Mouse (Mus musculus): ENCODE measurements around the gene Pgpep1l.

Gene Pgpep1l

DNA sequence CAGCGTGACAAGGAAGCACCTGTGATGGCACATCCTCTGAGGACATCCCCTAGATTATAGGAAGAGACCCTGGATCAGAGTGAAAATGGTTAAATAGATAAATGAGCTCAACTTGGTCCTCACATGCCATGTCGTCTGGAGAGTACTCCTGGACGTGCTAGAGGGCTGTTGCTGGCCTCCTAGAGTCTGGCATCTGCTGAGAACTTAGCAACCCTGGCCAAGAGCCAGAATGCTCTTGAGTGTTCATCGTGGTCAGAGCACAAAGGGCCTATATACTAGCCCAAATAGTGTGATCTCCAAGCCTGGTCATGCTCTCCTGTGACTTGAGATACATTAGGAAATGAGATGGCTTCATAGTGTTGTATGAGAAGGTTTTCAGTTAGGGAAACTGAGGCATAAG is 53.6 kb downstream of the Pgpep1l start:
- DNase-seq, result peak; percentile 66

DNA sequence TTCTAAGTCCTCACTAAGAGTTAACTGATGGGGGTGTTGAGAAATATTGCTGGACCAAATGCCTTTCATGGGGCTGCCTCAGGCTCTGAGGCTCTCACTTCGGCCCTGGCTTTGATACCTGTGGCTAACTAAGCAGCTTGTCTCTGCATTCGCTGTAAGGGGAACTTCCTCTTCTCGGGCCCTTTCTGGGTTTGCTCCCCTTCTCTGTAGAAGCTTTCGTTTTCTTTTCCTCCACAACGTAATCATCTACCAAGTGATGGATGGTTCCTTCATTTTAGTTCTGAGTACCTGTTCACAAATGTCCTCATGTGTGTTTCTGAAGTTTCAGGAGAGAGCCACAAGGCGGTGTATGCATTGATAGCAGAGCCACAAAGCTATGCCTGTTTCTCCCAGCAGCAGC is 55.0 kb downstream of the Pgpep1l start:
- no peak for DNase-seq

DNA sequence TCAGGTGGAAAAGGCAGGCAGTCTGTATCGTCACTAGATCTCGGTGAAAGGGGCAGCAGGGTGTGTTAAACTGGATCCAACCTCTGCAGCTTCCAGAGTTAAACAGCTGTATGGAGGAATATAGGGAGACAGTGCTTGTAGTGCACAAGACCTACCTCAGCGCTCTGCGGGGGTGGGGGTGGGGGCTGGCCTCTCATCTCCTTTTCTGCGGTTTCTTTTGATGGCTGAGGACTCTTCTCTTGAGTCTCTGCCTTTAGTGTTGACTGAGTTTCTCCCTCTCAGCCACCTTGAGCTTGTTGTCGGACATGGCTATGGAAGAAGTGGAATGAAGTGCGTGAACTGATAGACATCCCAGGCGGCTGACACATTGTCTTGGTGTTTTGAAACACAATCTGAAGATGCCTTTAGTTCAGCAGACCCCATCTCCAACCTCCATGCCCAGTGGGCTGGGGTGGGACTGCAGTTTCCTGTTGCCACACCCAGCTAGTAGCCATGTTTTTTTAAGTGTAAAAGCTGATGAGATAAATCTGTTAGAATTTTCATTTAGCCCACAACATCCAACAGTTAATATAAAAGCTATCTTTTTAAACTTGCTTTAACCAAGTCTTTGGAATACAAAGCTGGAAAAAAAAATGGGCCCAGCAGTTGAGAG is 58.1 kb downstream of the Pgpep1l start:
- DNase-seq, result no peak

DNA sequence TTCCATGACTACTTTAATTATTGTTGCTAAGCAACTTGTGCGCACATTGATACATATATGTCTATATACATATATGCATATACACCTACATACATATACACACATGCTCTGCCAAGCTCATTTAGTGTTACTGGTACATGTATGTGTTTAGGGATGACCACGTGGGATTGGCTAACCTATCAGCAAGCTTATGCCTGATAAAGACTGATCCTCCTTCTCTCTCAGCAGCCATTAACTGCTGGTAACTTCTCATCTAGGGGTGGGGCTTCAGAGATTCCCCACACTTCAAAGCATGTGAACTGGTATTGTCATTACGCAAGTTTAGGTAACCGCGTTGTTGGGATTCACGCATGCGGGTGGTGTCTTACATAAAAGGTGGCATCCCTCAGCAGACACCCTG is 64.4 kb downstream of the Pgpep1l start:
- no peak for DNase-seq

DNA sequence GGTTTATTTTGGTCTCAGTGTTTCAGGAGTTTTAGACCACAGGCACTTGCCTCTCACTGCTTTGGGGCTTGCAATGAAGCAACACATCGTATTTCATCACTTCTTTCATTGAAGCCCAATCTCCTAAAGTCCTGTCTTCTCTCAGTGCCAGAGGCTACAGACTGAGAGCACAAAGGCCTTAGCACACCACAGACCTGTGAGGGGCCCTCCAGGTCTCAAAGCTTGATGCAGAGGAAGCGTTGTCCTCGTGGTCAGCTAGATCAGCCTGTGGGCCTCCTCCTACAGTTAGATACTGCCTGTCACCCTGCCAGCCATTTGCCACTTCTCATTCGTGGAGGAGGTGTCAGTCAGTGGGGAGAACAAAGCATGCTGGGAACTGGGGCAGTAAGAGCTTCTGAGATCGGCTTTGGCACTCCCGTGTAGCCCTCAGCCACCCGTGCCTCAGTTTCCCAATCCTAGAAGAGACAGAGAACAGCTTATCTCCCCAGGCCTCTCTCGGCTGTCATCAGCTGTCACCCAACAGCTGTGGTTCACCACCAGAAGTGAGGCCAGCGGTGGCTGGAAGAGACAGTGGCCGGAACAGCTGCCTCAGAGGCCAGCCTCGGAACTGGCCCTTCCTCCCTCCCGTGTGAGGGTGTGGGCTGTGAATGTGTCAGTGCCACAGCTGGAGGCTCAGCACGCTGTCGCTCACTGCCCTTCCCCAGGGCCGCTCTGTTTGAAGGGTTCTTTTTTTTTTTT is 69.9 kb downstream of the Pgpep1l start:
- no peak for DNase-seq

DNA sequence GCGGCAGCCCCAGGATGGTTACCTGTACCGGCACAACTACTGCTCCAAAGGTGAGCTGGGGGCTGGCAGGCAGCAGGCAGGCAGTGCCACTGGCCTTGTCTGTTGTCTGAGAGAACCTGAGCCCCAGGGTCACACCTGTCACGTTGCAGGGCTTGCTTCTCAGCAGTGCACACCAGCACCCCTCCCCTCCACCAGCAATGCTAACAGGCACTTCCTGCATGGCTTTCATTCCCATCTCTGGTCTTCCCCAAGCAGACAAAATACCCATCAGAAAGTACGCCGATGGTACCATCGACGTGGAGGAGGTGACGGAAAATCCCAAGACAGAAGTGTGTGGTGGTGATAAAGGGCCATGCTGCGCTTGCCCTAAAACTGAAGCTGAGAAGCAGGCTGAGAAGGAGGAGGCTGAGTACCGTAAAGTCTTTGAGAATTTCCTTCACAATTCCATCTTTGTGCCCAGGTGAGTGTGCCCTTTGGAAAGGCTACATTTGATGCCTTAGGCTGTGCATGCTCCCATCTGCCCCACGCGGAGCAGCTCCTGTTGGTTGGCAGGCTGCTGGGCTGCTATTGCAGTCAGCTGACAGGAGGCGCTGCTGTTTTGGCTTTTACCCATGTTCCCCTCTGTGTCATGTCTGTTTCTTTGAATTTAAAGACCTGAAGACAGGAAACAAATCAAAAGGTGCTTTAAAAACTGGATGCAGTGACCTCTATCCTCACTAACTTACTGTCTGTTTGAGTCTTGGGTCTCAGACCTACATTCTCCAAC is 74.2 kb downstream of the Pgpep1l start:
- no peak for DNase-seq

DNA sequence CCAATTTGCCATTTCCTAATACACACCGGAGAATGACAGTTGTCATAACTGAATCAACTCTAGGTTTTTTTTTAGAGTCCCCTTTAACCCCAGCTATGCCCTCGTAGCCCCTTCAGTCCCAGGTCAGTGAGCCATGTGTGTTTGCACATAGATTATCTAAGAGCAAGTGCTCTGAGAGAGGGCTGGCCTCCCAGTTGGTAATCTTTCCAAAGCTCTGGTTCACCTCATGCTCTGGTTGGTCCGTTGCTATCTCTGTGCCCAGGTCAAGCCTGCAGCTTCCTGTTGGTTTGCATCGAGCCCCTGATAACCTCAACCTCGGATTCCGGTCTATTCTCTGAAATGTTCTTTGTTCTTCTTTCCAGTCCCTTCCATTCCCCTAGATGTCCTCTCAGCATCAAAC is 74.8 kb downstream of the Pgpep1l start:
- DNase-seq, result no peak
